Mouse (Mus musculus): ENCODE measurements around the gene Gm11627.
"Not testable (repeated sequence)": the region's sequence is repeated elsewhere in the genome, so short reads cannot be mapped to it uniquely, and the experiment has no call there.

Gene Gm11627

GRCm38 (mm10) chr11:102579165-102580033 lies at the start of gene Gm11627:
Gm11627 (minus strand) TSS chr11:102579461.
- DNase-seq (ENCODE audit: low spot score in 2 of 2): no peak

GRCm38 (mm10) chr11:102628529-102628928 lies 49.3 kb upstream of the Gm11627 start:
- no peak for DNase-seq (ENCODE audit: low spot score in 2 of 2)

- no peak for DNase-seq (ENCODE audit: low spot score in 2 of 2)
Observed at GRCm38 (mm10) chr11:102627171-102627931, 48.1 kb upstream of the Gm11627 start.

GRCm38 (mm10) chr11:102624888-102625407 lies 45.7 kb upstream of the Gm11627 start:
- DNase-seq (ENCODE audit: low spot score in 2 of 2): no peak

GRCm38 (mm10) chr11:102623876-102624789 lies 44.9 kb upstream of the Gm11627 start:
- peak; percentile 23 to 29 for DNase-seq (ENCODE audit: low spot score in 2 of 2)

GRCm38 (mm10) chr11:102619449-102619848 lies 40.2 kb upstream of the Gm11627 start:
- no peak for DNase-seq (ENCODE audit: low spot score in 2 of 2)

GRCm38 (mm10) chr11:102611317-102611705 lies 32.0 kb upstream of the Gm11627 start:
- DNase-seq (ENCODE audit: low spot score in 2 of 2): no peak

GRCm38 (mm10) chr11:102610675-102611316 lies 31.5 kb upstream of the Gm11627 start:
- DNase-seq (ENCODE audit: low spot score in 2 of 2): no peak

- DNase-seq (ENCODE audit: low spot score in 2 of 2): no peak
Observed at GRCm38 (mm10) chr11:102610260-102610659, 31.0 kb upstream of the Gm11627 start.

GRCm38 (mm10) chr11:102609483-102609882 lies 30.2 kb upstream of the Gm11627 start:
- no peak for DNase-seq (ENCODE audit: low spot score in 2 of 2)

GRCm38 (mm10) chr11:102608691-102609090 lies 29.4 kb upstream of the Gm11627 start:
- no peak for DNase-seq (ENCODE audit: low spot score in 2 of 2)

GRCm38 (mm10) chr11:102607686-102608548 lies 28.7 kb upstream of the Gm11627 start:
- DNase-seq (ENCODE audit: low spot score in 2 of 2): no peak

- not testable (repeated sequence) for DNase-seq (ENCODE audit: low spot score in 2 of 2)
Observed at GRCm38 (mm10) chr11:102607201-102607600, 27.9 kb upstream of the Gm11627 start.

GRCm38 (mm10) chr11:102606751-102607171 lies 27.5 kb upstream of the Gm11627 start:
- DNase-seq (ENCODE audit: low spot score in 2 of 2): peak in 1 of 2 experiments; percentile 20

- DNase-seq (ENCODE audit: low spot score in 2 of 2): peak; percentile 26 to 36
Observed at GRCm38 (mm10) chr11:102605553-102606416, 26.5 kb upstream of the Gm11627 start.

GRCm38 (mm10) chr11:102604777-102605552 lies 25.7 kb upstream of the Gm11627 start:
- peak; percentile 32 to 43 for DNase-seq (ENCODE audit: low spot score in 2 of 2)

- DNase-seq (ENCODE audit: low spot score in 2 of 2): peak; percentile 70 to 88
Observed at GRCm38 (mm10) chr11:102604010-102604584, 24.8 kb upstream of the Gm11627 start, which contains the start of gene Fzd2. Fzd2 (plus strand) TSS chr11:102604396.

GRCm38 (mm10) chr11:102603496-102603850 lies 24.2 kb upstream of the Gm11627 start:
- DNase-seq (ENCODE audit: low spot score in 2 of 2): peak; percentile 44 to 64

Data from urinary bladder, postnatal 36 days (tissue).